ENCODE assay signal across 18 mouse cellular contexts in genomic region chr12:97158332-97158731, GRCm38 (mm10).
"Had no signal": no experiment of that assay in that cellular context is flagged by ENCODE, and none has a peak within 500 bp of the region (broad histone marks: within the 10 kb centered on the region; RNA-seq: fewer than 3 reads in every experiment).

No protein-coding gene starts in this region.

- H3K9ac ChIP-seq: limb, embryonic 12.5 days; liver, embryonic 13.5 days; liver, postnatal 0 days; midbrain, embryonic 15.5 days; neural tube, embryonic 12.5 days; stomach, embryonic 15.5 days had no signal

- H3K4me2 ChIP-seq: limb, embryonic 12.5 days; liver, embryonic 13.5 days; midbrain, embryonic 11.5 days; midbrain, embryonic 15.5 days; neural tube, embryonic 12.5 days; stomach, embryonic 15.5 days had no signal

- ATAC-seq: intestine, embryonic 16.5 days; liver, postnatal 0 days; midbrain, embryonic 15.5 days had no signal

- H3K4me3 ChIP-seq: limb, embryonic 12.5 days; liver, embryonic 13.5 days; megakaryocyte, embryonic 14.5 days; midbrain, embryonic 15.5 days; neural tube, embryonic 12.5 days; stomach, embryonic 15.5 days had no signal

- H3K27ac ChIP-seq: limb, embryonic 12.5 days; liver, embryonic 13.5 days; midbrain, embryonic 15.5 days; neural tube, embryonic 12.5 days; stomach, embryonic 15.5 days had no signal

- H3K36me3 ChIP-seq: limb, embryonic 12.5 days; liver, embryonic 13.5 days; midbrain, embryonic 15.5 days; neural tube, embryonic 12.5 days; stomach, embryonic 15.5 days had no signal

- DNase-seq: kidney, postnatal 36 days; layer of hippocampus, adult 9-11 months; layer of hippocampus, postnatal 36 days; liver; liver, embryonic 13.5 days; liver, postnatal 0 days; lung, postnatal 36 days; retina, postnatal 1 day; right cerebral cortex, postnatal 4 days; spleen, adult 18-20 months; thymus, postnatal 36 days had no signal

- H3K4me1 ChIP-seq: limb, embryonic 12.5 days; liver, embryonic 13.5 days; megakaryocyte, embryonic 14.5 days; midbrain, embryonic 15.5 days; neural tube, embryonic 12.5 days; stomach, embryonic 15.5 days had no signal

- H3K9me3 ChIP-seq: limb, embryonic 12.5 days; liver, embryonic 13.5 days; midbrain, embryonic 15.5 days; neural tube, embryonic 12.5 days; stomach, embryonic 15.5 days had no signal

- H3K27me3 ChIP-seq: limb, embryonic 12.5 days; liver, embryonic 13.5 days; megakaryocyte, embryonic 14.5 days; midbrain, embryonic 15.5 days; neural tube, embryonic 12.5 days; stomach, embryonic 15.5 days had no signal
